Mouse (Mus musculus): ENCODE measurements around the gene Ereg. TPM values are rescaled to one million over a fixed set of nuclear protein-coding genes. Genes with fewer than 3 reads are reported as not detected.

The Ereg gene
- polyA plus RNA-seq, 1 experiment, result not detected

GRCm38 (mm10) chr5:91048397-91048796 lies 26.0 kb upstream of the Ereg start:
- H3K4me1 ChIP-seq (ENCODE audit: control insufficient read depth, insufficient read depth, low read length), result no peaks in the 10 kb centered on the region
- H3K27ac ChIP-seq (ENCODE audit: insufficient read depth, low read depth, low read length), result no peak overlapping the region
- H3K4me3 ChIP-seq (ENCODE audit: insufficient read depth, low read length), result no peak overlapping the region
- TF ChIP-seq POLR2A (IDR thresholded peaks at IDR 0.05; ENCODE audit: borderline replicate concordance, low read depth, low read length) (no peak), CTCF (IDR thresholded peaks at IDR 0.05; ENCODE audit: low read depth, low read length) (no peak)

- H3K4me1 ChIP-seq (ENCODE audit: control insufficient read depth, insufficient read depth, low read length), result no peaks in the 10 kb centered on the region
- no peak overlapping the region for H3K27ac ChIP-seq (ENCODE audit: insufficient read depth, low read depth, low read length)
- TF ChIP-seq POLR2A (IDR thresholded peaks at IDR 0.05; ENCODE audit: borderline replicate concordance, low read depth, low read length) (no peak), CTCF (IDR thresholded peaks at IDR 0.05; ENCODE audit: low read depth, low read length) (no peak)
- no peak overlapping the region for H3K4me3 ChIP-seq (ENCODE audit: insufficient read depth, low read length)
These were observed 2.1 kb upstream of the Ereg start for GRCm38 (mm10) chr5:91072340-91072739.

GRCm38 (mm10) chr5:91073626-91074025 lies 796 bp upstream of the Ereg start:
- H3K4me3 ChIP-seq (ENCODE audit: insufficient read depth, low read length), result no peak overlapping the region
- H3K27ac ChIP-seq (ENCODE audit: insufficient read depth, low read depth, low read length), result no peak overlapping the region
- TF ChIP-seq CTCF (IDR thresholded peaks at IDR 0.05; ENCODE audit: low read depth, low read length) (no peak), POLR2A (IDR thresholded peaks at IDR 0.05; ENCODE audit: borderline replicate concordance, low read depth, low read length) (no peak)

GRCm38 (mm10) chr5:91074026-91074425 lies 396 bp upstream of the Ereg start:
- TF ChIP-seq POLR2A (IDR thresholded peaks at IDR 0.05; ENCODE audit: borderline replicate concordance, low read depth, low read length) (no peak), CTCF (IDR thresholded peaks at IDR 0.05; ENCODE audit: low read depth, low read length) (no peak)
- Histone ChIP-seq H3K27ac (ENCODE audit: insufficient read depth, low read depth, low read length) (no peak overlapping the region), H3K4me3 (ENCODE audit: insufficient read depth, low read length) (no peak overlapping the region), H3K4me1 (ENCODE audit: control insufficient read depth, insufficient read depth, low read length) (no peaks in the 10 kb centered on the region)

More at GRCm38 (mm10) chr5:91073626-91074025, 796 bp upstream of the Ereg start:
- no peaks in the 10 kb centered on the region for H3K4me1 ChIP-seq (ENCODE audit: control insufficient read depth, insufficient read depth, low read length)

GRCm38 (mm10) chr5:91075021-91075420 lies 599 bp downstream of the Ereg start:
- TF ChIP-seq POLR2A (IDR thresholded peaks at IDR 0.05; ENCODE audit: borderline replicate concordance, low read depth, low read length), result no peak
- TF ChIP-seq CTCF (IDR thresholded peaks at IDR 0.05; ENCODE audit: low read depth, low read length), result no peak
- Histone ChIP-seq H3K4me3 (ENCODE audit: insufficient read depth, low read length) (no peak overlapping the region), H3K27ac (ENCODE audit: insufficient read depth, low read depth, low read length) (no peak overlapping the region)

GRCm38 (mm10) chr5:91083016-91083415 lies 8.6 kb downstream of the Ereg start:
- Histone ChIP-seq H3K4me1 (ENCODE audit: control insufficient read depth, insufficient read depth, low read length) (peaks cover 3% of the 10 kb centered on the region; the same call in 1 of the 2 replicates), H3K27ac (ENCODE audit: insufficient read depth, low read depth, low read length) (no peak overlapping the region), H3K4me3 (ENCODE audit: insufficient read depth, low read length) (no peak overlapping the region)
- TF ChIP-seq CTCF (IDR thresholded peaks at IDR 0.05; ENCODE audit: low read depth, low read length), result no peak

More at GRCm38 (mm10) chr5:91075021-91075420, 599 bp downstream of the Ereg start:
- H3K4me1 ChIP-seq (ENCODE audit: control insufficient read depth, insufficient read depth, low read length), result no peaks in the 10 kb centered on the region

- TF ChIP-seq POLR2A (IDR thresholded peaks at IDR 0.05; ENCODE audit: borderline replicate concordance, low read depth, low read length), result no peak
- TF ChIP-seq CTCF (IDR thresholded peaks at IDR 0.05; ENCODE audit: low read depth, low read length), result no peak
- H3K4me3 ChIP-seq (ENCODE audit: insufficient read depth, low read length), result no peak overlapping the region
- peaks cover 3% of the 10 kb centered on the region; the same call in 1 of the 2 replicates for H3K4me1 ChIP-seq (ENCODE audit: control insufficient read depth, insufficient read depth, low read length)
- no peak overlapping the region for H3K27ac ChIP-seq (ENCODE audit: insufficient read depth, low read depth, low read length)
These were observed 10.9 kb downstream of the Ereg start for GRCm38 (mm10) chr5:91085291-91085690.

- H3K4me3 ChIP-seq (ENCODE audit: insufficient read depth, low read length), result no peak overlapping the region
- TF ChIP-seq POLR2A (IDR thresholded peaks at IDR 0.05; ENCODE audit: borderline replicate concordance, low read depth, low read length) (no peak), CTCF (IDR thresholded peaks at IDR 0.05; ENCODE audit: low read depth, low read length) (no peak)
- H3K4me1 ChIP-seq (ENCODE audit: control insufficient read depth, insufficient read depth, low read length), result no peaks in the 10 kb centered on the region
- H3K27ac ChIP-seq (ENCODE audit: insufficient read depth, low read depth, low read length), result no peak overlapping the region
These were observed 15.9 kb downstream of the Ereg start for GRCm38 (mm10) chr5:91090301-91090700.

GRCm38 (mm10) chr5:91097911-91098614 lies 23.6 kb downstream of the Ereg start:
- no peak for TF ChIP-seq POLR2A (IDR thresholded peaks at IDR 0.05; ENCODE audit: borderline replicate concordance, low read depth, low read length)
- no peak for TF ChIP-seq CTCF (IDR thresholded peaks at IDR 0.05; ENCODE audit: low read depth, low read length)
- H3K4me1 ChIP-seq (ENCODE audit: control insufficient read depth, insufficient read depth, low read length), result no peaks in the 10 kb centered on the region
- no peak overlapping the region for H3K4me3 ChIP-seq (ENCODE audit: insufficient read depth, low read length)
- no peak overlapping the region for H3K27ac ChIP-seq (ENCODE audit: insufficient read depth, low read depth, low read length)

GRCm38 (mm10) chr5:91101742-91102141 lies 27.3 kb downstream of the Ereg start:
- Histone ChIP-seq H3K4me1 (ENCODE audit: control insufficient read depth, insufficient read depth, low read length) (no peaks in the 10 kb centered on the region), H3K27ac (ENCODE audit: insufficient read depth, low read depth, low read length) (no peak overlapping the region), H3K4me3 (ENCODE audit: insufficient read depth, low read length) (no peak overlapping the region)
- TF ChIP-seq POLR2A (IDR thresholded peaks at IDR 0.05; ENCODE audit: borderline replicate concordance, low read depth, low read length), result no peak
- no peak for TF ChIP-seq CTCF (IDR thresholded peaks at IDR 0.05; ENCODE audit: low read depth, low read length)
